Mouse (Mus musculus): ENCODE data around the gene Ccdc151. TPM values are rescaled to one million over a fixed set of nuclear protein-coding genes. Genes with fewer than 3 reads are reported as not detected.
A peak's percentile ranks its signal among the peaks of the same experiment; 100 is the strongest.

Gene Ccdc151
- polyA plus RNA-seq, 1 experiment from 2014 or later: 4.5 TPM

- no peak for ATAC-seq
Observed at GRCm38 (mm10) chr9:22004546-22004945, 2.1 kb upstream of the Ccdc151 start.

GRCm38 (mm10) chr9:22003163-22003554 lies 725 bp upstream of the Ccdc151 start:
- Histone ChIP-seq H3K4me1 (ENCODE audit: control insufficient read depth, insufficient read depth, low read length) (peaks cover 10% of the 10 kb centered on the region), H3K27me3 (replicated peaks; ENCODE audit: control insufficient read depth, insufficient read depth, low read length) (no peaks in the 10 kb centered on the region), H3K4me2 (ENCODE audit: low read length) (peak overlapping the region; percentile 65), H3K9me3 (replicated peaks; ENCODE audit: control insufficient read depth, low read length) (no peaks in the 10 kb centered on the region), H3K4me3 (ENCODE audit: low read depth, low read length) (peak overlapping the region; percentile 59), H3K9ac (ENCODE audit: low read length) (peak overlapping the region; percentile 66), H3K27ac (ENCODE audit: low read depth, low read length) (peak overlapping the region; percentile 34; the same call in 1 of the 2 replicates), H3K36me3 (ENCODE audit: control insufficient read depth, insufficient read depth, low read length) (peaks cover 41% of the 10 kb centered on the region)
- peak; percentile 9 for ATAC-seq
- under 1% methylated on average over 18 of the region's 18 CpGs for WGBS
- peak; percentile 45 for DNase-seq (ENCODE audit: low spot score)

More at GRCm38 (mm10) chr9:22004546-22004945, 2.1 kb upstream of the Ccdc151 start:
- Histone ChIP-seq H3K9ac (ENCODE audit: low read length) (no peak overlapping the region), H3K27ac (ENCODE audit: low read depth, low read length) (no peak overlapping the region), H3K36me3 (ENCODE audit: control insufficient read depth, insufficient read depth, low read length) (peaks cover 55% of the 10 kb centered on the region), H3K4me2 (ENCODE audit: low read length) (no peak overlapping the region), H3K9me3 (replicated peaks; ENCODE audit: control insufficient read depth, low read length) (no peaks in the 10 kb centered on the region), H3K4me1 (ENCODE audit: control insufficient read depth, insufficient read depth, low read length) (peaks cover 10% of the 10 kb centered on the region), H3K4me3 (ENCODE audit: low read depth, low read length) (no peak overlapping the region), H3K27me3 (replicated peaks; ENCODE audit: control insufficient read depth, insufficient read depth, low read length) (no peaks in the 10 kb centered on the region)
- no peak for DNase-seq (ENCODE audit: low spot score)
- WGBS: 91% methylated on average over 12 of the region's 12 CpGs

GRCm38 (mm10) chr9:22001633-22002032 lies 801 bp downstream of the Ccdc151 start:
- no peak for DNase-seq (ENCODE audit: low spot score)
- Histone ChIP-seq H3K4me1 (ENCODE audit: control insufficient read depth, insufficient read depth, low read length) (peaks cover 10% of the 10 kb centered on the region), H3K9me3 (replicated peaks; ENCODE audit: control insufficient read depth, low read length) (no peaks in the 10 kb centered on the region), H3K9ac (ENCODE audit: low read length) (no peak overlapping the region), H3K27ac (ENCODE audit: low read depth, low read length) (no peak overlapping the region), H3K27me3 (replicated peaks; ENCODE audit: control insufficient read depth, insufficient read depth, low read length) (no peaks in the 10 kb centered on the region), H3K36me3 (ENCODE audit: control insufficient read depth, insufficient read depth, low read length) (peaks cover 26% of the 10 kb centered on the region), H3K4me3 (ENCODE audit: low read depth, low read length) (no peak overlapping the region), H3K4me2 (ENCODE audit: low read length) (peak overlapping the region; percentile 53; the same call in 1 of the 2 replicates)
- WGBS: 80% methylated on average over 4 of the region's 4 CpGs
- no peak for ATAC-seq

- Histone ChIP-seq H3K27me3 (replicated peaks; ENCODE audit: control insufficient read depth, insufficient read depth, low read length) (no peaks in the 10 kb centered on the region), H3K36me3 (ENCODE audit: control insufficient read depth, insufficient read depth, low read length) (peaks cover 13% of the 10 kb centered on the region), H3K4me1 (ENCODE audit: control insufficient read depth, insufficient read depth, low read length) (peaks cover 10% of the 10 kb centered on the region), H3K27ac (ENCODE audit: low read depth, low read length) (no peak overlapping the region), H3K4me3 (ENCODE audit: low read depth, low read length) (no peak overlapping the region), H3K4me2 (ENCODE audit: low read length) (no peak overlapping the region), H3K9me3 (replicated peaks; ENCODE audit: control insufficient read depth, low read length) (no peaks in the 10 kb centered on the region), H3K9ac (ENCODE audit: low read length) (no peak overlapping the region)
- WGBS: 88% methylated on average over 6 of the region's 6 CpGs
- no peak for DNase-seq (ENCODE audit: low spot score)
- ATAC-seq: no peak
Observed at GRCm38 (mm10) chr9:22000296-22000695, 2.1 kb downstream of the Ccdc151 start.

GRCm38 (mm10) chr9:21996178-21996867 lies 6.1 kb downstream of the Ccdc151 start:
- Histone ChIP-seq H3K36me3 (ENCODE audit: control insufficient read depth, insufficient read depth, low read length) (no peaks in the 10 kb centered on the region), H3K4me1 (ENCODE audit: control insufficient read depth, insufficient read depth, low read length) (no peaks in the 10 kb centered on the region), H3K4me3 (ENCODE audit: low read depth, low read length) (no peak overlapping the region), H3K27me3 (replicated peaks; ENCODE audit: control insufficient read depth, insufficient read depth, low read length) (peaks cover 5% of the 10 kb centered on the region; the same call in 1 of the 2 replicates), H3K27ac (ENCODE audit: low read depth, low read length) (no peak overlapping the region), H3K9ac (ENCODE audit: low read length) (no peak overlapping the region), H3K4me2 (ENCODE audit: low read length) (no peak overlapping the region), H3K9me3 (replicated peaks; ENCODE audit: control insufficient read depth, low read length) (no peaks in the 10 kb centered on the region)
- 81% methylated on average over 3 of the region's 3 CpGs for whole genome bisulfite sequencing
- no peak for ATAC-seq
- DNase-seq (ENCODE audit: low spot score): no peak

- ATAC-seq: no peak
- no peak for DNase-seq (ENCODE audit: low spot score)
- no peak overlapping the region for H3K4me3 ChIP-seq (ENCODE audit: low read depth, low read length)
- peaks cover 45% of the 10 kb centered on the region for H3K27me3 ChIP-seq (replicated peaks; ENCODE audit: control insufficient read depth, insufficient read depth, low read length)
- no peak overlapping the region for H3K27ac ChIP-seq (ENCODE audit: low read depth, low read length)
- peaks cover 11% of the 10 kb centered on the region for H3K4me1 ChIP-seq (ENCODE audit: control insufficient read depth, insufficient read depth, low read length)
- H3K36me3 ChIP-seq (ENCODE audit: control insufficient read depth, insufficient read depth, low read length): no peaks in the 10 kb centered on the region
- WGBS: 84% methylated on average over 4 of the region's 4 CpGs
- H3K9ac ChIP-seq (ENCODE audit: low read length): no peak overlapping the region
- no peaks in the 10 kb centered on the region for H3K9me3 ChIP-seq (replicated peaks; ENCODE audit: control insufficient read depth, low read length)
- no peak overlapping the region for H3K4me2 ChIP-seq (ENCODE audit: low read length)
Observed at GRCm38 (mm10) chr9:21992227-21992626, 10.2 kb downstream of the Ccdc151 start.

GRCm38 (mm10) chr9:21989230-21990110 lies 13.0 kb downstream of the Ccdc151 start, which contains the start of gene Rgl3:
Gene Rgl3 (minus strand): TSS chr9:21989446.
- H3K4me3 ChIP-seq (ENCODE audit: low read depth, low read length): peak within 1 kb of the TSS; percentile 24
- 0 out of 2 replicates have a peak, but pooled peaks have one; percentile 14 for ATAC-seq

GRCm38 (mm10) chr9:21988421-21989101 lies 13.9 kb downstream of the Ccdc151 start:
- Histone ChIP-seq H3K4me1 (ENCODE audit: control insufficient read depth, insufficient read depth, low read length) (peaks cover 11% of the 10 kb centered on the region), H3K4me3 (ENCODE audit: low read depth, low read length) (peak overlapping the region; percentile 24), H3K27me3 (replicated peaks; ENCODE audit: control insufficient read depth, insufficient read depth, low read length) (peaks cover 53% of the 10 kb centered on the region), H3K9ac (ENCODE audit: low read length) (peak overlapping the region; percentile 46), H3K36me3 (ENCODE audit: control insufficient read depth, insufficient read depth, low read length) (no peaks in the 10 kb centered on the region), H3K4me2 (ENCODE audit: low read length) (peak overlapping the region; percentile 47), H3K9me3 (replicated peaks; ENCODE audit: control insufficient read depth, low read length) (no peaks in the 10 kb centered on the region), H3K27ac (ENCODE audit: low read depth, low read length) (no peak overlapping the region)
- WGBS: under 1% methylated on average over 32 of the region's 32 CpGs
- DNase-seq (ENCODE audit: low spot score) (no peak), ATAC-seq (peak; percentile 37; the same call in 1 of the 2 replicates)

More at GRCm38 (mm10) chr9:21989230-21990110, 13.0 kb downstream of the Ccdc151 start, which contains the start of gene Rgl3:
- Histone ChIP-seq H3K36me3 (ENCODE audit: control insufficient read depth, insufficient read depth, low read length) (no peaks in the 10 kb centered on the region), H3K27me3 (replicated peaks; ENCODE audit: control insufficient read depth, insufficient read depth, low read length) (peaks cover 53% of the 10 kb centered on the region), H3K4me2 (ENCODE audit: low read length) (peak within 1 kb of the TSS; percentile 47), H3K4me1 (ENCODE audit: control insufficient read depth, insufficient read depth, low read length) (peaks cover 11% of the 10 kb centered on the region), H3K27ac (ENCODE audit: low read depth, low read length) (no peak within 1 kb of the TSS), H3K9me3 (replicated peaks; ENCODE audit: control insufficient read depth, low read length) (no peaks in the 10 kb centered on the region), H3K9ac (ENCODE audit: low read length) (peak within 1 kb of the TSS; percentile 46)
- DNase-seq (ENCODE audit: low spot score): no peak
- WGBS: under 1% methylated on average over 42 of the region's 42 CpGs

All from forebrain, embryonic 14.5 days (tissue).